ENCODE assay signal across 8 mouse cellular contexts in genomic region chr1:180332076-180332927, GRCm38 (mm10). TPM values are rescaled to one million over a fixed set of nuclear protein-coding genes. Genes with fewer than 3 reads are reported as not detected.
A peak's percentile ranks its signal among the peaks of the same experiment; 100 is the strongest.
DNase-seq lines count a peak whose midpoint lies in the region; ATAC-seq lines count a peak whose summit lies in the region.

No protein-coding gene starts in this region.

- peak; percentile 23 for ATAC-seq in lung, embryonic 16.5 days (ENCODE audit: low read depth)

- H3K4me1 ChIP-seq in heart, embryonic 10.5 days: peaks cover 54% of the 10 kb centered on the region
- H3K4me1 ChIP-seq in lung, embryonic 16.5 days (replicated peaks; ENCODE audit: control insufficient read depth, insufficient read depth, low read length): peaks cover 41% of the 10 kb centered on the region

- H3K27me3 ChIP-seq in heart, embryonic 10.5 days (ENCODE audit: insufficient read depth, poor library complexity, severe bottlenecking): peaks cover 63% of the 10 kb centered on the region
- no peaks in the 10 kb centered on the region for H3K27me3 ChIP-seq in lung, embryonic 16.5 days (ENCODE audit: control insufficient read depth, insufficient read depth, low read depth, low read length)

- DNase-seq in ovary, postnatal 36 days (ENCODE audit: low spot score): peak; percentile 60
- no peak for DNase-seq in ovary, adult 18-20 months (ENCODE audit: low spot score)
- peak; percentile 52 for DNase-seq in cerebellum, adult 9-10 months
- no peak for DNase-seq in heart, embryonic 10.5 days (ENCODE audit: low spot score)
- peak; percentile 51 to 68 for DNase-seq in kidney, postnatal 25 days
- DNase-seq in right cerebral cortex, postnatal 25 days: peak; percentile 72
- DNase-seq in MN1 (ENCODE audit: low spot score): no peak

- H3K27ac ChIP-seq in heart, embryonic 10.5 days: peak overlapping the region; percentile 92
- H3K27ac ChIP-seq in lung, embryonic 16.5 days (ENCODE audit: low read length): peak overlapping the region; percentile 98; the same call in 1 of the 2 replicates

- peak overlapping the region; percentile 92 for H3K9ac ChIP-seq in lung, embryonic 16.5 days (ENCODE audit: low read length)

- WGBS in heart, embryonic 10.5 days: 2% methylated on average over 72 of the region's 72 CpGs
- 6% methylated on average over 71 of the region's 72 CpGs for WGBS in lung, embryonic 16.5 days

- H3K4me3 ChIP-seq in heart, embryonic 10.5 days: peak overlapping the region; percentile 78
- H3K4me3 ChIP-seq in lung, embryonic 16.5 days (ENCODE audit: low read length): peak overlapping the region; percentile 85

- H3K4me2 ChIP-seq in lung, embryonic 16.5 days (ENCODE audit: low read depth, low read length): peak overlapping the region; percentile 77

- H3K36me3 ChIP-seq in heart, embryonic 10.5 days: peaks cover 10% of the 10 kb centered on the region; the same call in 1 of the 2 replicates
- H3K36me3 ChIP-seq in lung, embryonic 16.5 days (ENCODE audit: control insufficient read depth, insufficient read depth, low read length): peaks cover 4% of the 10 kb centered on the region; the same call in 1 of the 2 replicates

- H3K9me3 ChIP-seq in heart, embryonic 10.5 days: no peaks in the 10 kb centered on the region
- H3K9me3 ChIP-seq in lung, embryonic 16.5 days (ENCODE audit: control insufficient read depth, low read length): no peaks in the 10 kb centered on the region

RNA-seq across cellular contexts. Expression of gene Itpkb, which starts 2.0 kb away (rescaled TPM):
- polyA plus RNA-seq in heart, embryonic 10.5 days (2016; fragmentation: Nextera tagmentation; extraction: Ambion mirVana): 4.0 and 4.6 TPM in 2 replicates
- 9.4 and 10.6 TPM in 2 replicates for polyA plus RNA-seq in lung, embryonic 16.5 days (2015; fragmentation: Nextera tagmentation; extraction: Ambion mirVana)

Comparison
In these comparisons a context has a peak if more than half of its experiments do, and no peak if none do; other contexts are left out.
1. DNase-seq: peak in ovary, postnatal 36 days (single experiment), cerebellum, adult 9-10 months (single experiment), kidney, postnatal 25 days (2 of 2) and right cerebral cortex, postnatal 25 days (single experiment); none in ovary, adult 18-20 months (single experiment), heart, embryonic 10.5 days (single experiment) and MN1 (single experiment).